Mouse (Mus musculus) bone marrow macrophage, adult 2 months (primary cell): Measurements from ENCODE around the gene Ccdc92.

Experiments used
- CTCF ChIP-seq: IDR thresholded peaks from 2 replicates; pipeline ENCODE4 v1.5.1; 2012; ENCODE audit warnings: low read depth, mild to moderate bottlenecking, low read length, moderate library complexity
- POLR2A ChIP-seq: IDR thresholded peaks from 2 replicates; pipeline ENCODE4 v1.6.1; 2012; ENCODE audit warnings: mild to moderate bottlenecking, low read depth, low read length, borderline replicate concordance

GRCm38 (mm10) chr5:124809708-124810366 lies 52.4 kb downstream of the Ccdc92 start:
- TF ChIP-seq CTCF = no peak
- TF ChIP-seq POLR2A = no peak
